Mouse (Mus musculus): ENCODE results near the gene Ttll13. TPM values are rescaled to one million over a fixed set of nuclear protein-coding genes. Genes with fewer than 3 reads are reported as not detected.

Gene Ttll13
- total and polyA plus RNA-seq, 3 experiments: 0.39 to 0.40 TPM; not detected in 1

- no peak overlapping the region for H3K4me3 ChIP-seq (ENCODE audit: control insufficient read depth in 1 of 2, insufficient read depth in 1 of 2, low read depth in 2 of 2, low read length in 2 of 2)
- DNase-seq (ENCODE audit: low read depth, low spot score): no peak
- no peak overlapping the region for H3K27ac ChIP-seq (ENCODE audit: control insufficient read depth, low read depth, low read length)
- H3K4me1 ChIP-seq (ENCODE audit: control insufficient read depth in 1 of 2, insufficient read depth in 2 of 2, low read length in 2 of 2): peaks cover 0 to 7% of the 10 kb centered on the region in 2 experiments; a peak in 2 of 4 replicates
- no peaks in the 10 kb centered on the region for H3K9me3 ChIP-seq (replicated peaks; ENCODE audit: insufficient read depth, low read length)
- peaks cover 52% of the 10 kb centered on the region for H3K79me2 ChIP-seq (ENCODE audit: control insufficient read depth, insufficient read depth, low read length, poor library complexity)
- peaks cover 12 to 34% of the 10 kb centered on the region in 2 experiments for H3K36me3 ChIP-seq (ENCODE audit: control insufficient read depth in 1 of 2, insufficient read depth in 2 of 2, low read length in 2 of 2)
- no peak overlapping the region for H3K9ac ChIP-seq (ENCODE audit: control insufficient read depth, low read depth, low read length, poor library complexity, severe bottlenecking)
- TF ChIP-seq MAFK (IDR thresholded peaks at IDR 0.05; ENCODE audit: borderline replicate concordance, low read depth, low read length) (no peak), SMC3 (IDR thresholded peaks at IDR 0.05; ENCODE audit: low read depth, low read length) (no peak)
- H3K27me3 ChIP-seq (ENCODE audit: control insufficient read depth in 1 of 2, insufficient read depth in 2 of 2, low read length in 2 of 2): no peaks in the 10 kb centered on the region
Measured at GRCm38 (mm10) chr7:80299568-80299967, 53.4 kb downstream of the Ttll13 start.

GRCm38 (mm10) chr7:80301522-80301921 lies 55.3 kb downstream of the Ttll13 start:
- Histone ChIP-seq H3K9me3 (replicated peaks; ENCODE audit: insufficient read depth, low read length) (no peaks in the 10 kb centered on the region), H3K27ac (ENCODE audit: control insufficient read depth, low read depth, low read length) (no peak overlapping the region), H3K36me3 (ENCODE audit: control insufficient read depth in 1 of 2, insufficient read depth in 2 of 2, low read length in 2 of 2) (peaks cover 3 to 40% of the 10 kb centered on the region in 2 experiments; a peak in 3 of 4 replicates), H3K9ac (ENCODE audit: control insufficient read depth, low read depth, low read length, poor library complexity, severe bottlenecking) (no peak overlapping the region), H3K79me2 (ENCODE audit: control insufficient read depth, insufficient read depth, low read length, poor library complexity) (peaks cover 34% of the 10 kb centered on the region), H3K4me3 (ENCODE audit: control insufficient read depth in 1 of 2, insufficient read depth in 1 of 2, low read depth in 2 of 2, low read length in 2 of 2) (no peak overlapping the region), H3K27me3 (ENCODE audit: control insufficient read depth in 1 of 2, insufficient read depth in 2 of 2, low read length in 2 of 2) (no peaks in the 10 kb centered on the region), H3K4me1 (ENCODE audit: control insufficient read depth in 1 of 2, insufficient read depth in 2 of 2, low read length in 2 of 2) (peaks cover 0 to 7% of the 10 kb centered on the region in 2 experiments; a peak in 1 of 4 replicates)
- DNase-seq (ENCODE audit: low read depth, low spot score): peak; percentile 55
- no peak for TF ChIP-seq POLR2AphosphoS5 (IDR thresholded peaks at IDR 0.05; ENCODE audit: borderline replicate concordance, low read depth, low read length)
- TF ChIP-seq MEF2A (IDR thresholded peaks at IDR 0.05; ENCODE audit: extremely low read depth, insufficient replicate concordance, low read depth, low read length, poor library complexity, severe bottlenecking): no peak
- TF ChIP-seq EP300 (IDR thresholded peaks at IDR 0.05; ENCODE audit: low read depth in 1 of 2, low read length in 2 of 2): no peak
- TF ChIP-seq POLR2AphosphoS2 (IDR thresholded peaks at IDR 0.05; ENCODE audit: low read length): no peak
- no peak for TF ChIP-seq USF2 (IDR thresholded peaks at IDR 0.05; ENCODE audit: borderline replicate concordance in 1 of 2, insufficient read depth in 1 of 2, low read depth in 1 of 2, low read length in 2 of 2)
- no peak for TF ChIP-seq MXI1 (IDR thresholded peaks at IDR 0.05; ENCODE audit: low read depth, low read length)
- TF ChIP-seq CHD2 (IDR thresholded peaks at IDR 0.05; ENCODE audit: low read length): no peak
- TF ChIP-seq ZKSCAN1 (IDR thresholded peaks at IDR 0.05; ENCODE audit: low read depth, low read length): no peak
- TF ChIP-seq ZNF384 (IDR thresholded peaks at IDR 0.05; ENCODE audit: low read depth, low read length): no peak
- TF ChIP-seq USF1 (IDR thresholded peaks at IDR 0.05; ENCODE audit: low read depth, low read length): no peak
- no peak for TF ChIP-seq SIN3A (IDR thresholded peaks at IDR 0.05; ENCODE audit: low read length)
- no peak for TF ChIP-seq BHLHE40 (IDR thresholded peaks at IDR 0.05; ENCODE audit: borderline replicate concordance, low read depth, low read length)
- TF ChIP-seq TAL1 (IDR thresholded peaks at IDR 0.05; ENCODE audit: low read length): no peak
- TF ChIP-seq HCFC1 (IDR thresholded peaks at IDR 0.05; ENCODE audit: low read depth, low read length): no peak
- TF ChIP-seq KAT2A (conservative IDR thresholded peaks at IDR 0.05; ENCODE audit: low read depth, low read length): no peak
- TF ChIP-seq CTCF (IDR thresholded peaks at IDR 0.05 in 2 of 3, conservative IDR thresholded peaks at IDR 0.05 in 1 of 3; ENCODE audit: control insufficient read depth in 1 of 3, insufficient read depth in 1 of 3, low read depth in 2 of 3, low read length in 3 of 3, poor library complexity in 1 of 3, severe bottlenecking in 1 of 3): peak in 2 of 3 experiments; percentile 37 to 45; a peak in 4 of 6 replicates
- no peak for TF ChIP-seq POLR2A (IDR thresholded peaks at IDR 0.05; ENCODE audit: control insufficient read depth in 1 of 2, insufficient read depth in 1 of 2, low read depth in 1 of 2, low read length in 2 of 2, poor library complexity in 1 of 2)
- no peak for TF ChIP-seq TBP (IDR thresholded peaks at IDR 0.05; ENCODE audit: low read depth, low read length)
- TF ChIP-seq ZMIZ1 (IDR thresholded peaks at IDR 0.05; ENCODE audit: low read depth, low read length): no peak
- TF ChIP-seq RAD21 (IDR thresholded peaks at IDR 0.05; ENCODE audit: low read depth, low read length): peak; percentile 32
- no peak; the same call in 1 of the 2 replicates for TF ChIP-seq SMC3 (IDR thresholded peaks at IDR 0.05; ENCODE audit: low read depth, low read length)
- 0 out of 2 replicates have a peak, but pooled peaks have one; percentile 6 for TF ChIP-seq ZC3H11A (IDR thresholded peaks at IDR 0.05; ENCODE audit: low read depth, low read length)

Data from MEL (cell line).